Mouse (Mus musculus): ENCODE data around the gene Slc25a36. TPM values are rescaled to one million over a fixed set of nuclear protein-coding genes. Genes with fewer than 3 reads are reported as not detected.

The Slc25a36 gene
- polyA plus RNA-seq, 1 experiment from 2014 or later = 98.3 TPM

- Histone ChIP-seq H3K27me3 (replicated peaks) (no peaks in the 10 kb centered on the region), H3K4me1 (replicated peaks) (peaks cover 5% of the 10 kb centered on the region), H3K9ac (no peak overlapping the region), H3K27ac (ENCODE audit: poor library complexity, severe bottlenecking) (no peak overlapping the region), H3K4me3 (no peak overlapping the region), H3K4me2 (no peak overlapping the region), H3K9me3 (replicated peaks) (no peaks in the 10 kb centered on the region), H3K36me3 (no peaks in the 10 kb centered on the region)
- WGBS = 91% methylated on average over 4 of the region's 4 CpGs
- ATAC-seq (ENCODE audit: insufficient number of reproducible peaks, low FRiP score) = no peak
Observed at GRCm38 (mm10) chr9:97137678-97138077, 26.7 kb upstream of the Slc25a36 start.

GRCm38 (mm10) chr9:97137116-97137515 is 26.2 kb upstream of the Slc25a36 start:
- H3K4me2 ChIP-seq = no peak overlapping the region
- WGBS = 74% methylated on average over 4 of the region's 4 CpGs
- no peaks in the 10 kb centered on the region for H3K27me3 ChIP-seq (replicated peaks)
- no peaks in the 10 kb centered on the region for H3K9me3 ChIP-seq (replicated peaks)
- ATAC-seq (ENCODE audit: insufficient number of reproducible peaks, low FRiP score) = no peak
- H3K36me3 ChIP-seq = no peaks in the 10 kb centered on the region
- no peak overlapping the region for H3K27ac ChIP-seq (ENCODE audit: poor library complexity, severe bottlenecking)
- no peak overlapping the region for H3K4me3 ChIP-seq
- no peak overlapping the region for H3K9ac ChIP-seq
- H3K4me1 ChIP-seq (replicated peaks) = peaks cover 5% of the 10 kb centered on the region

GRCm38 (mm10) chr9:97135866-97136265 is 24.9 kb upstream of the Slc25a36 start:
- Histone ChIP-seq H3K4me3 (no peak overlapping the region), H3K4me2 (no peak overlapping the region), H3K9ac (no peak overlapping the region), H3K36me3 (no peaks in the 10 kb centered on the region), H3K4me1 (replicated peaks) (peaks cover 5% of the 10 kb centered on the region; the same call in 1 of the 2 replicates), H3K27ac (ENCODE audit: poor library complexity, severe bottlenecking) (no peak overlapping the region), H3K9me3 (replicated peaks) (no peaks in the 10 kb centered on the region), H3K27me3 (replicated peaks) (no peaks in the 10 kb centered on the region)
- ATAC-seq (ENCODE audit: insufficient number of reproducible peaks, low FRiP score) = no peak
- 78% methylated on average over 4 of the region's 4 CpGs for WGBS

DNA sequence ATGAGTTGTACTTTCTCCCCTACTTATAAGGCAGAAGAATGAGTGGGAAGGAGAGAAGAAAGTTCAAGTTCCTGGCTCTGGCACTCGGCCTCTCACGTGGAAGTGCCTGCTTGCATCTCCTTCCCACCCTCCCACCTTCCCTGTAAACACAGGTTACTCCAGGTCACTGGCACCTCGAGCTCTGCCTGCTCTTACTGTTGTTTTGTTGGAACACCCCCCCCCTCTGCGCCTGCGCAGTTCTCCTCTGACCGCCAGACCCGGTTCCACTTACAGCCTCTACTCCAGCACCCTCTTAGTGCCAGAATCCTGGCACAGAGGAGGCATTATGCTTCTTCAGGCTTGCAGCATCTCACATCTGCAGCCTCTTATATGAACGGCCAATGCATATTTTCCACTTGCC is 22.2 kb upstream of the Slc25a36 start:
- Histone ChIP-seq H3K9me3 (replicated peaks) (no peaks in the 10 kb centered on the region), H3K4me2 (no peak overlapping the region), H3K9ac (no peak overlapping the region), H3K27ac (ENCODE audit: poor library complexity, severe bottlenecking) (no peak overlapping the region), H3K4me1 (replicated peaks) (no peaks in the 10 kb centered on the region), H3K4me3 (no peak overlapping the region), H3K27me3 (replicated peaks) (no peaks in the 10 kb centered on the region), H3K36me3 (no peaks in the 10 kb centered on the region)
- WGBS = 50% methylated on average over 8 of the region's 8 CpGs
- ATAC-seq (ENCODE audit: insufficient number of reproducible peaks, low FRiP score) = no peak

DNA sequence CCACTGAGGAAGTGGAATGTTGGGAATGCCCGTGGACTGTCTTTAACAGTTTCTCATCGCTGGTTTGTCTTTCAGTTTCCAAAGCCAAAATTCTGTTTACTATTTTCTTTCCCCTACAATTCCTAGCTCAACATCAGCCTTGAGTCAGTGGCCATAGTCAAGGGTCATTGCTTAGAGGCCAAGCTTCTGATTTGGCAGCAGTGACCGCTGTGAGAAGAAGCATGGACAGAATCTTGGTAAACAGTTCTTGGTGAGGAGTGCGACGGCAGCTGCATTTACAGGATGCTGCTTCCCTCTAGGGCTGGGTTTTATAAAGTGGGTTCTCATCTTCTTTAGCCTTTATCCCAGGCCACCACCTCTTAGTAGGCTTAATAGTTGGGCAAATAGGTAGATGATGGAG is 19.0 kb upstream of the Slc25a36 start:
- Histone ChIP-seq H3K27me3 (replicated peaks) (no peaks in the 10 kb centered on the region), H3K36me3 (no peaks in the 10 kb centered on the region), H3K4me1 (replicated peaks) (no peaks in the 10 kb centered on the region), H3K9me3 (replicated peaks) (no peaks in the 10 kb centered on the region), H3K4me3 (no peak overlapping the region), H3K4me2 (no peak overlapping the region), H3K27ac (ENCODE audit: poor library complexity, severe bottlenecking) (no peak overlapping the region), H3K9ac (no peak overlapping the region)
- no peak for ATAC-seq (ENCODE audit: insufficient number of reproducible peaks, low FRiP score)
- 79% methylated on average over 5 of the region's 5 CpGs for WGBS

- no peak overlapping the region for H3K9ac ChIP-seq
- H3K36me3 ChIP-seq = no peaks in the 10 kb centered on the region
- H3K9me3 ChIP-seq (replicated peaks) = 0 out of 2 replicates have a peak, but pooled peaks cover 3% of the 10 kb centered on the region
- no peaks in the 10 kb centered on the region for H3K27me3 ChIP-seq (replicated peaks)
- no peak for ATAC-seq (ENCODE audit: insufficient number of reproducible peaks, low FRiP score)
- no peak overlapping the region for H3K4me2 ChIP-seq
- 61% methylated on average over 23 of the region's 23 CpGs for WGBS
- H3K4me3 ChIP-seq = no peak overlapping the region
- no peaks in the 10 kb centered on the region for H3K4me1 ChIP-seq (replicated peaks)
- no peak overlapping the region for H3K27ac ChIP-seq (ENCODE audit: poor library complexity, severe bottlenecking)
Observed at GRCm38 (mm10) chr9:97123934-97124692, 13.2 kb upstream of the Slc25a36 start.

DNA sequence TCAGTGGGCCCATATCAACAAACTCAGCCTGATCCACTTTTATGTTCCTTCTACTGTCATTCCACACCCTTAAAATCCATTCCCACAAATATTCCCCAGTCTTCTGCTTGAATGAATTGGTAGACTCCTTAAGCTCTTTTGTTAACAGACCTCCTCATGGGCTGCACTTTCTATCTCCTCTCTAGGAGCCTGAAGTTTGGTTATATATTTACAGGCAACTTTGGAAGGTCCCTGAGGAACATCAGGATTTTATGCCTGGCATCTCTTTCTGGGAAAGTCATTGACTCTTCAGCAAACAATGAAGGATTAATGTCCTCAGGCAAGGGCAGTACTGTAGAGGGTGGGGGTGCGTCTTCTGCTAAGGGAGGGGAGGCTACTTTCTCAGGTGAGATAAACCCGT is 10.5 kb upstream of the Slc25a36 start:
- no peaks in the 10 kb centered on the region for H3K27me3 ChIP-seq (replicated peaks)
- no peaks in the 10 kb centered on the region for H3K4me1 ChIP-seq (replicated peaks)
- H3K4me3 ChIP-seq = no peak overlapping the region
- no peak for ATAC-seq (ENCODE audit: insufficient number of reproducible peaks, low FRiP score)
- no peaks in the 10 kb centered on the region for H3K36me3 ChIP-seq
- WGBS = 81% methylated on average over 2 of the region's 2 CpGs
- no peak overlapping the region for H3K27ac ChIP-seq (ENCODE audit: poor library complexity, severe bottlenecking)
- no peak overlapping the region for H3K4me2 ChIP-seq
- H3K9me3 ChIP-seq (replicated peaks) = peaks cover 5% of the 10 kb centered on the region; the same call in 1 of the 2 replicates
- no peak overlapping the region for H3K9ac ChIP-seq

DNA sequence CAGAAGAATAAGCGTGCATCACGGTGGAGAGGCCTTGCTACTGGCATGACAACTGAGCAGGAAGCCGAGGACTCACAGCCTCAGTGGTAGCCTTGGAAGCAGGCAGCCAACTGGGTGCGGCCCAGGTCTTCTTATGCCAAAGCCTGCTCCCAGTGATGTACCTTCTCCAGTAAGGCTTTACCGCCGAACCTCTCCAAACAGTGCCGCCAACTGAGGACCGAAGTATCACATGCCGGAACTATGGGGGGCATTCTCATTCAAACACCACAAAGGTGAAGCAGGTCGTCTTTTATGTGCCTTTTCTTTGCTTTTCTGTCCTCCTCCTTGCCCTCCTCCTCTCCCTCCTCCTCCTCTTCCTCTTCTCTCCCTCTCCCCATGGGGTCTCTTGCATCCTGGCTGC is 3.3 kb upstream of the Slc25a36 start:
- H3K27ac ChIP-seq (ENCODE audit: poor library complexity, severe bottlenecking) = peak overlapping the region; percentile 94; the same call in 1 of the 2 replicates
- H3K4me2 ChIP-seq = no peak overlapping the region
- H3K9ac ChIP-seq = no peak overlapping the region
- H3K36me3 ChIP-seq = no peaks in the 10 kb centered on the region
- H3K27me3 ChIP-seq (replicated peaks) = no peaks in the 10 kb centered on the region
- no peak overlapping the region for H3K4me3 ChIP-seq
- 85% methylated on average over 10 of the region's 10 CpGs for WGBS
- peaks cover 4% of the 10 kb centered on the region; the same call in 1 of the 2 replicates for H3K9me3 ChIP-seq (replicated peaks)
- ATAC-seq (ENCODE audit: insufficient number of reproducible peaks, low FRiP score) = no peak
- peaks cover 21% of the 10 kb centered on the region for H3K4me1 ChIP-seq (replicated peaks)

DNA sequence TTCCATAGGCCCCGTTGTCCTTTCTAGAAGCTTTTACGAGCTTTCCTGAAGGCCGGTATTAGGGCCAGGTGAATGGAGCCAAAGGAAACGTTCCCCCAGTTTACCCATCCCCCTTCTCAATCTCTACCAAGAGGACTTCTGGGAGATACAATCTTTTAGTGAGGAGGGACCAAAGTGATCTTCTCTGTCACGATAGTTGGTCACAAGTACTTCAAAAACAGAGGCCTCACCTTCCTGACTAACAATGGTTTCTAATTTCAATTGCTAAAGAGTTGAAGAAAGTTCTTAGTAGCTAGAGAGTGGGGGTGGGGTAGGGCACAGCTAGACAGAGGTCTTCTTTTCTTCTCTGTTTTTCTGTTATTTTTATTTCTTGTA is 2.6 kb upstream of the Slc25a36 start:
- H3K27me3 ChIP-seq (replicated peaks) = no peaks in the 10 kb centered on the region
- H3K4me2 ChIP-seq = peak overlapping the region; percentile 58
- no peaks in the 10 kb centered on the region for H3K36me3 ChIP-seq
- ATAC-seq (ENCODE audit: insufficient number of reproducible peaks, low FRiP score) = no peak
- H3K4me3 ChIP-seq = peak overlapping the region; percentile 26; the same call in 1 of the 2 replicates
- H3K9me3 ChIP-seq (replicated peaks) = peaks cover 3% of the 10 kb centered on the region; the same call in 1 of the 2 replicates
- 5% methylated on average over 5 of the region's 5 CpGs for WGBS
- H3K4me1 ChIP-seq (replicated peaks) = peaks cover 27% of the 10 kb centered on the region
- peak overlapping the region; percentile 54 for H3K9ac ChIP-seq
- peak overlapping the region; percentile 94 for H3K27ac ChIP-seq (ENCODE audit: poor library complexity, severe bottlenecking)

- 31% methylated on average over 24 of the region's 24 CpGs for whole genome bisulfite sequencing
- Histone ChIP-seq H3K36me3 (no peaks in the 10 kb centered on the region), H3K4me3 (peak overlapping the region; percentile 26; the same call in 1 of the 2 replicates), H3K9ac (peak overlapping the region; percentile 54), H3K4me1 (replicated peaks) (peaks cover 27% of the 10 kb centered on the region), H3K27me3 (replicated peaks) (no peaks in the 10 kb centered on the region), H3K27ac (ENCODE audit: poor library complexity, severe bottlenecking) (peak overlapping the region; percentile 94), H3K9me3 (replicated peaks) (peaks cover 3% of the 10 kb centered on the region; the same call in 1 of the 2 replicates), H3K4me2 (peak overlapping the region; percentile 58)
- ATAC-seq (ENCODE audit: insufficient number of reproducible peaks, low FRiP score) = no peak
Observed at GRCm38 (mm10) chr9:97112797-97113554, 2.0 kb upstream of the Slc25a36 start.

GRCm38 (mm10) chr9:97112238-97112637 is 1.3 kb upstream of the Slc25a36 start:
- peak overlapping the region; percentile 56 for H3K27ac ChIP-seq (ENCODE audit: poor library complexity, severe bottlenecking)
- H3K4me3 ChIP-seq = no peak overlapping the region
- H3K9me3 ChIP-seq (replicated peaks) = peaks cover 3% of the 10 kb centered on the region; the same call in 1 of the 2 replicates
- H3K36me3 ChIP-seq = peaks cover 4% of the 10 kb centered on the region
- H3K4me1 ChIP-seq (replicated peaks) = peaks cover 27% of the 10 kb centered on the region
- H3K4me2 ChIP-seq = peak overlapping the region; percentile 36; the same call in 1 of the 2 replicates
- WGBS = 56% methylated on average over 7 of the region's 7 CpGs
- H3K27me3 ChIP-seq (replicated peaks) = no peaks in the 10 kb centered on the region
- ATAC-seq (ENCODE audit: insufficient number of reproducible peaks, low FRiP score) = no peak
- no peak overlapping the region for H3K9ac ChIP-seq
